Mouse (Mus musculus) midbrain, embryonic 16.5 days (tissue): ENCODE measurements around the gene Cradd. TPM values are rescaled to one million over a fixed set of nuclear protein-coding genes. Genes with fewer than 3 reads are reported as not detected.

Experiments used
- polyA plus RNA-seq: library from polyadenylated mRNA; unstranded; fragments of >200 nt; fragmentation: Nextera tagmentation; extraction: Ambion mirVana; gene quantifications from 2 replicates; pipeline ENCODE4 v1.2.1, GENCODE M21; 2015

The Cradd gene
- polyA plus RNA-seq, 1 experiment from 2014 or later, result 11.1 TPM

Other genes with a start within 250 kb of the Cradd start
- 122 and 131 TPM in 2 replicates for gene Socs2, start 93.0 kb upstream of the Cradd start, polyA plus RNA-seq
- 237 and 240 TPM in 2 replicates for gene Mrpl42, start 177.8 kb upstream of the Cradd start, polyA plus RNA-seq
- 372 and 373 TPM in 2 replicates for gene Ube2n, start 191.0 kb upstream of the Cradd start, polyA plus RNA-seq
- gene Nudt4, start 240.0 kb upstream of the Cradd start, polyA plus RNA-seq, result 59.9 and 61.0 TPM in 2 replicates